Mouse (Mus musculus) cortical plate, adult 2 months (tissue): ENCODE data around the gene Ccdc32.
"Not testable (repeated sequence)": the region's sequence is repeated elsewhere in the genome, so short reads cannot be mapped to it uniquely, and the experiment has no call there.

Experiments
- CTCF ChIP-seq: fragments of 200-500 bp; IDR thresholded peaks from 2 replicates; pipeline ENCODE4 v1.5.1; 2011; ENCODE audit warnings: mild to moderate bottlenecking, control low read depth, low read length; ENCODE audit not compliant: insufficient read depth; ENCODE audit errors: extremely low read depth
- POLR2A ChIP-seq: fragments of 200-500 bp; IDR thresholded peaks from 2 replicates; pipeline ENCODE4 v1.6.1; 2011; ENCODE audit warnings: mild to moderate bottlenecking, low read length, control low read depth; ENCODE audit not compliant: insufficient read depth; ENCODE audit errors: extremely low read depth

- TF ChIP-seq CTCF, POLR2A: not testable (repeated sequence)
Measured at GRCm38 (mm10) chr2:119016312-119016711, 12.9 kb downstream of the Ccdc32 start.
